Mouse (Mus musculus): ENCODE results near the gene Cryba4. TPM values are rescaled to one million over a fixed set of nuclear protein-coding genes. Genes with fewer than 3 reads are reported as not detected.

Gene Cryba4
- polyA plus RNA-seq, 1 experiment from 2014 or later, result 1.5 TPM

- no peak overlapping the region for H3K9ac ChIP-seq (replicated peaks; ENCODE audit: low read depth)
- H3K36me3 ChIP-seq (ENCODE audit: insufficient read depth, low read length), result no peaks in the 10 kb centered on the region
- H3K4me2 ChIP-seq (replicated peaks; ENCODE audit: low read depth, low read length), result no peak overlapping the region
- no peaks in the 10 kb centered on the region for H3K9me3 ChIP-seq (ENCODE audit: low read length)
- H3K27ac ChIP-seq (ENCODE audit: low read length), result no peak overlapping the region
- TF ChIP-seq CTCF (IDR thresholded peaks at IDR 0.05) (no peak), EP300 (IDR thresholded peaks at IDR 0.05) (no peak)
- DNase-seq (ENCODE audit: low spot score), result no peak
- no peak for ATAC-seq
- no peak overlapping the region for H3K4me3 ChIP-seq (ENCODE audit: low read depth, low read length)
- H3K4me1 ChIP-seq (ENCODE audit: insufficient read depth, low read depth, low read length), result no peaks in the 10 kb centered on the region
- 41% methylated on average over 8 of the region's 8 CpGs for WGBS
- H3K27me3 ChIP-seq (replicated peaks; ENCODE audit: insufficient read depth, low read length), result no peaks in the 10 kb centered on the region
Observed at GRCm38 (mm10) chr5:112244890-112245615, 7.3 kb downstream of the Cryba4 start.

- no peaks in the 10 kb centered on the region for H3K9me3 ChIP-seq (ENCODE audit: low read length)
- ATAC-seq (no peak), DNase-seq (ENCODE audit: low spot score) (no peak)
- H3K4me2 ChIP-seq (replicated peaks; ENCODE audit: low read depth, low read length), result no peak overlapping the region
- no peak overlapping the region for H3K9ac ChIP-seq (replicated peaks; ENCODE audit: low read depth)
- H3K27me3 ChIP-seq (replicated peaks; ENCODE audit: insufficient read depth, low read length), result no peaks in the 10 kb centered on the region
- 64% methylated on average over 1 of the region's 1 CpGs for WGBS
- H3K27ac ChIP-seq (ENCODE audit: low read length), result no peak overlapping the region
- TF ChIP-seq CTCF (IDR thresholded peaks at IDR 0.05), result no peak
- TF ChIP-seq EP300 (IDR thresholded peaks at IDR 0.05), result no peak
- no peaks in the 10 kb centered on the region for H3K4me1 ChIP-seq (ENCODE audit: insufficient read depth, low read depth, low read length)
- H3K4me3 ChIP-seq (ENCODE audit: low read depth, low read length), result no peak overlapping the region
- H3K36me3 ChIP-seq (ENCODE audit: insufficient read depth, low read length), result no peaks in the 10 kb centered on the region
Observed at GRCm38 (mm10) chr5:112244275-112244562, 8.1 kb downstream of the Cryba4 start.

DNA sequence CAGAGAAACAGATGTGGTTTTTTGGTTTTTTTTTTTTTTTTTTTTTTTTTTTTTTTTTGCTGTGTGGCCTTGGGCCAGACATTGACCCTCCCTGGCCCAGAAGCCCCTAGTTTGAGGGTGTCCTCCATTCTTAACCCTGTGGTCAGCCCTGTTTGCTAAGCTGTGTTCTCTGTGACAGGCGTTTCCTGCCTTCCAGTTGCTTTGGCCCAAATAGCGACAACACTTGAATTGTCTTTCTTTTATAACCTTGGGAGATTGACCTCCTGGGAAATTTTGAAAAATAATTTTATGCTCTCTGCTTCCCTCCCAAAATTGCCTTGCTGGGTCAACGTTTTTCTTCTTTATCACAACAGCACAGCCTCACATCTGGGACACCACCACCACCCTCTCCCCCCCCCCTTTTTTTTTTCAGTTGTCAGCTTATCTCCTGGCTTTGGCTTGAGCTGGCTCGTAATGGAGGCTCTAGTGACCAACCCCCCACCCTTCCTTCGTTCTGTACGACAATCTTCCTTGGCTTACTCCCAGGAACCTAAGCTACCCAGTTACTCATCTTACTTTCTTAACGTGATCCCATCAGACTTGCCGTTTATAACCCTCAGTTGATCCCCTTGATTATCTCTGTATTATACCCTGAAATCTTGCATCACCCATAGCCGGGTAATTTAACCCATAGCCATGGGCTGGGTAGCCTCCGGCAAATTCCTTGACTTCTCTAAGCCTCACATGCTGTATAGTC is 8.6 kb downstream of the Cryba4 start:
- no peak for DNase-seq (ENCODE audit: low spot score)
- Histone ChIP-seq H3K36me3 (ENCODE audit: insufficient read depth, low read length) (no peaks in the 10 kb centered on the region), H3K4me2 (replicated peaks; ENCODE audit: low read depth, low read length) (no peak overlapping the region), H3K9ac (replicated peaks; ENCODE audit: low read depth) (no peak overlapping the region), H3K27me3 (replicated peaks; ENCODE audit: insufficient read depth, low read length) (no peaks in the 10 kb centered on the region), H3K4me1 (ENCODE audit: insufficient read depth, low read depth, low read length) (no peaks in the 10 kb centered on the region), H3K9me3 (ENCODE audit: low read length) (no peaks in the 10 kb centered on the region), H3K27ac (ENCODE audit: low read length) (no peak overlapping the region), H3K4me3 (ENCODE audit: low read depth, low read length) (no peak overlapping the region)
- 46% methylated on average over 10 of the region's 10 CpGs for WGBS
- TF ChIP-seq CTCF (IDR thresholded peaks at IDR 0.05) (no peak), EP300 (IDR thresholded peaks at IDR 0.05) (no peak)
- ATAC-seq, result no peak

DNA sequence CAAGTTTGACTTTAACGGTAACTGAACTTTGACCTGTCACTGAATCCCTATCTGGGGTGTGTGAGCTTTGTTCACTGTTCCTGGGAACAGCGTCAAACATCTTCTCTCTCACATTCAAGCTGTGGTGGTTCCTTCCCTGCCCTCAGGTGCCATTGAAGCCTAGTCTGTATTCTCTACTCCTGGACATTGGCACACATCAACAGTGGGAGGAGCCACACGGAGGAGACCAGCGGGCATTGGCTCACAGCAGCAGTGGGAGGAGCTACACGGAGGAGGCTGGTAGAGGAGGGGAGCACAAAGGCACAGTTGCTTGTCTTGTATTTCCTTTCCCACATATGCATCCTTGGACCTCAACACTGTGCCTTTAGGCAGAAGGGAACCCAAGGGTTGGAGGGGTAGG is 9.3 kb downstream of the Cryba4 start:
- Histone ChIP-seq H3K9ac (replicated peaks; ENCODE audit: low read depth) (no peak overlapping the region), H3K4me2 (replicated peaks; ENCODE audit: low read depth, low read length) (no peak overlapping the region), H3K27ac (ENCODE audit: low read length) (no peak overlapping the region), H3K27me3 (replicated peaks; ENCODE audit: insufficient read depth, low read length) (no peaks in the 10 kb centered on the region), H3K36me3 (ENCODE audit: insufficient read depth, low read length) (no peaks in the 10 kb centered on the region), H3K9me3 (ENCODE audit: low read length) (no peaks in the 10 kb centered on the region), H3K4me3 (ENCODE audit: low read depth, low read length) (no peak overlapping the region), H3K4me1 (ENCODE audit: insufficient read depth, low read depth, low read length) (no peaks in the 10 kb centered on the region)
- no peak for DNase-seq (ENCODE audit: low spot score)
- 61% methylated on average over 5 of the region's 5 CpGs for WGBS
- TF ChIP-seq EP300 (IDR thresholded peaks at IDR 0.05), result no peak
- TF ChIP-seq CTCF (IDR thresholded peaks at IDR 0.05), result no peak
- no peak for ATAC-seq

DNA sequence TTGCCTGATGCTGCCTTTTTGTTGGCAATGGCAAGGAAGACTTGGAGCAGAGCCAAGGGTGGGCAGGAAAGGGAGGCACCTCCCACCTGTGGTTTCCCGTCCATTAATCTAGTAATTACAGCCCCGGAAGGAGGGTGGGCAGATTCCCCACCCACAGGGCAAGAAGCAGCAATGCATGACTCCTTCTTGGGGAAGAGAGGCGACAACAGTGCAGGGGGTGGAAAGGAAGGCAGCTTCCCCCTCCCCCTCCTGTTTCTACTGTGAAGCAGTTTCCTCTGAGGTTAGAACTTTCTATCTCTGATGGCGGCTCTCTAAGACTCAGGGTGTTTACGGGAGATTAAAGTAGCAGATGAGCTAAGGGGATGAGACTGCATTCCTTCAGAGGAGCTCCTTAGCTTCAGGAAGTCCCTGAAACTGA is 9.9 kb downstream of the Cryba4 start:
- 54% methylated on average over 5 of the region's 5 CpGs for WGBS
- no peak overlapping the region for H3K9ac ChIP-seq (replicated peaks; ENCODE audit: low read depth)

GRCm38 (mm10) chr5:112241849-112242248 is 10.5 kb downstream of the Cryba4 start:
- Histone ChIP-seq H3K4me2 (replicated peaks; ENCODE audit: low read depth, low read length) (no peak overlapping the region), H3K4me3 (ENCODE audit: low read depth, low read length) (no peak overlapping the region), H3K27ac (ENCODE audit: low read length) (no peak overlapping the region), H3K27me3 (replicated peaks; ENCODE audit: insufficient read depth, low read length) (no peaks in the 10 kb centered on the region), H3K9me3 (ENCODE audit: low read length) (no peaks in the 10 kb centered on the region), H3K9ac (replicated peaks; ENCODE audit: low read depth) (no peak overlapping the region), H3K36me3 (ENCODE audit: insufficient read depth, low read length) (no peaks in the 10 kb centered on the region), H3K4me1 (ENCODE audit: insufficient read depth, low read depth, low read length) (no peaks in the 10 kb centered on the region)
- ATAC-seq, result no peak
- TF ChIP-seq EP300 (IDR thresholded peaks at IDR 0.05) (no peak), CTCF (IDR thresholded peaks at IDR 0.05) (no peak)
- WGBS, result 50% methylated on average over 2 of the region's 2 CpGs
- no peak for DNase-seq (ENCODE audit: low spot score)

More for the DNA sequence above, 9.9 kb downstream of the Cryba4 start:
- H3K4me1 ChIP-seq (ENCODE audit: insufficient read depth, low read depth, low read length), result no peaks in the 10 kb centered on the region
- no peaks in the 10 kb centered on the region for H3K9me3 ChIP-seq (ENCODE audit: low read length)
- H3K36me3 ChIP-seq (ENCODE audit: insufficient read depth, low read length), result no peaks in the 10 kb centered on the region
- H3K27ac ChIP-seq (ENCODE audit: low read length), result no peak overlapping the region
- H3K27me3 ChIP-seq (replicated peaks; ENCODE audit: insufficient read depth, low read length), result no peaks in the 10 kb centered on the region
- TF ChIP-seq CTCF (IDR thresholded peaks at IDR 0.05) (no peak), EP300 (IDR thresholded peaks at IDR 0.05) (peak; percentile 89)
- no peak overlapping the region for H3K4me3 ChIP-seq (ENCODE audit: low read depth, low read length)
- peak; percentile 50 for DNase-seq (ENCODE audit: low spot score)
- H3K4me2 ChIP-seq (replicated peaks; ENCODE audit: low read depth, low read length), result no peak overlapping the region
- ATAC-seq, result peak; percentile 66

Measured in lung, postnatal 0 days (tissue).